Mouse (Mus musculus) thymus, postnatal 36 days (tissue): ENCODE data around the gene Grip1.

Source experiments
- DNase-seq, 2 experiments: peaks; one replicate each; pipeline ENCODE4 v3.0.0; 2022; ENCODE audit warnings: mixed read lengths in 2 of 2

Gene Grip1

GRCm38 (mm10) chr10:119684377-119684826, 230.8 kb downstream of the Grip1 start:
- DNase-seq = no peak

GRCm38 (mm10) chr10:119691358-119692083, 237.9 kb downstream of the Grip1 start:
- no peak for DNase-seq

- no peak for DNase-seq
Observed at GRCm38 (mm10) chr10:119692284-119692890, 238.8 kb downstream of the Grip1 start.

DNA sequence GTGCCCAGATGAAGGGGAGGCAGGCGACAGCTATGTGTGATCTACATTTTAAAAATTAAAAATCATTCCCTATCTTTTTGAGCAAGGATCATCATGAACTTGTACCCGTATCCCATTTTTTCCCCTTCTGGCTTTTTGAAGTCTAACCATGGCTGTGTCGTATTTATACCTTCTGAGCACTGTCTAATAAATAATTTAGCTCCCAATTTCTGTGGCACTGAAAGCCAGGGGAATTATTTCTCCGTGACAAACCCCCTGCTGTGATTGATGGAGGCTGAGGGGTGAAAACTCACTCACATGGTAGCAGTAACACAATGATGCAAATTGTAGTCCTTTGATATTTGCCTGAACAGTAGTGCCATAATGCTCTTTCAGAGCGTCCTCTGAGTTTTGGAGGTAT, 239.8 kb downstream of the Grip1 start:
- no peak for DNase-seq

- DNase-seq = no peak
Observed at GRCm38 (mm10) chr10:119697257-119697798, 243.7 kb downstream of the Grip1 start.

GRCm38 (mm10) chr10:119705348-119705747, 251.7 kb downstream of the Grip1 start:
- DNase-seq = no peak

- no peak for DNase-seq
Observed at GRCm38 (mm10) chr10:119706281-119706680, 252.7 kb downstream of the Grip1 start.

DNA sequence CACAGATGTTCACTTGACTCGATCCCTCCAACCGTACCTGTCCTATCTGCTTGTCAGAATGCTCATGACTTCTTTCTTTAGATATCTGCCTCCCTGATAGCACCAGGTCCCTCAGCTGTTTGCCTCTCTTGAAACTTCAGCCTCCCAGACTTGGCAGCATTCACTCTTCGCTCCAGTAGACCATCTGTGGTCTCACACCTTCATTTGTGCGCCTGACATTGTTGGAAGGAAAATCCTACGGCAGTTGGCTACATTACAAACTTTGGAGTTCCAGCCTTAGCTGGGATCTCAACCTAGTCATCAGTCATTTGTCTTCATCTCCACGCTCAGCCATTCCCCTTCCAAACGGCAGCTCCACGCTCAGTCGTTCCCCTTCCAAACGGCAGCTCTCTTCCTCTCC, 253.4 kb downstream of the Grip1 start:
- no peak for DNase-seq

DNA sequence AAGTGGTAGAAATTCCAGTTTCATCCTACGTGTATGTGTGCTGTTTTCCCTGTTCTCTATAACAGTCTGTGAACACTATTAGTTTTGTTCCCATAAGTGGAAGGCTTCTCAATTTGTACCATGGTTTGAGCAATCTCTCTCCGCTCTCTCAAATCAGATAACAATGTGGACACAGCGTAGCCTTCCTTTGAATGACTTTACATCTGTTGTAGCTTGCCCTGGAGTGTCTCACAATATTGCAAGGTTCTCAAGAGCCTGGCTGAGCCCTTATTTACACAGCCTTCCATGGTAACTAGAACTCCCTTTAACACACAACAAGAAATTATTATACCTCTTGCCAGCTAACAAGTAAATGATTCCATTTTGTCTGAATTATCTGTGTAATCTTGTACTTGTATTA, 268.3 kb downstream of the Grip1 start:
- DNase-seq = no peak

DNA sequence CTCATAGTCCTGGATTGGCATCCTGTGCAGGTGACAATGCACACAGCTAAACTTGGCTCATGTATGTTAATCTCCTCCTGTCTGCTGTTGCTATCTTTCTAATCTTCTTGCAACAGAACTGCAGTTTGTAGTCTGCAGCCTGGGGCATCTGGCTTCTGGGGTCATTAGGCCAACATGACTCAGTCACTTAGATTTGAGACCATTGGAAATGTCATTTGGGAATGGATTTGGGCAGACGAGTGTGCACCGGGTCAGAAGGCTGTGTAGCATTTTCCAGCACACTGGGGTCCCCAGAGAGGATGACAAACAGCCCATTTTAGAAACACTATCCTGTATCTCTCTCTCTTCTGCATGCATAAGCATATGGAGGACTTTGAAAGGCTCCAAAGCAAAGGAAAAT, 268.8 kb downstream of the Grip1 start:
- no peak for DNase-seq

GRCm38 (mm10) chr10:119723671-119724070, 270.0 kb downstream of the Grip1 start:
- DNase-seq = no peak

DNA sequence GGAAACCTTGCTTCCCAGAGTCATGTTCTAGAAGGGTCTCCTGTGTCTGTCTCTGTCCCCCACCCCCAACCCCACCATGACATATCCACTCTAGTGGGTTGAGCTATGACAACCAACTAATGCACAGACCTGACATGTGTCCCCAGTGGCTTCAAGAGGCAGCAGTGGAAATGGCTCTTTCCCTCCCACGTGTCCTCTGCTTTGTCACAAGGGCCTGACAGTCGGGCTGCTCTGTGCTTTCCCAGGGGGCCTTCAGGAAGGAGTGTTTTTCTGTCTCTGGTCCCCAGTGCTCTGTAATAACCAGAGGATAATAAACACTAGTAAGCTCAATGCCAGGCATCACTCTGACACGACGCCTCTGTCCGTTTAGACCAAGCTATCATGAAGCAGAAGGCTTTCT, 271.7 kb downstream of the Grip1 start:
- DNase-seq = no peak

- no peak for DNase-seq
Observed at GRCm38 (mm10) chr10:119725966-119726365, 272.3 kb downstream of the Grip1 start.

DNA sequence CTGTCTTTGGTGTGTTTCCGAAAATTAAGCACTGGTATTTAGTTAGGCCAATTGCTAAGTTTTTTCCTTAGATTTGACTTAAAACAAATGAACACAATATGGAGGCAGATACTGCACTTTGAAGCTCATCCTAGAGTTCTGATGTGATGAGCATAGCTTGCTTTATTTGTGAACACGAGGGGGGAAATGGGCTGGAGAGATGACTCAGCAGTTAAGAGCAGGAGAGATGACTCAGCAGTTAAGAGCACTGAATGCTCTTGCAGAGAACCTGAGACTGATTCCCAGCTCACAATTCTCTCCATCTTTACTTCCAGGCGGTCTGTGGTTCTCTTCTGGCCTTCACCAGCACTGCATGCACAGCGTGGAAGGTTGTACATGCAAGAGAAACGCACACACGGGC, 273.3 kb downstream of the Grip1 start:
- DNase-seq = no peak

DNA sequence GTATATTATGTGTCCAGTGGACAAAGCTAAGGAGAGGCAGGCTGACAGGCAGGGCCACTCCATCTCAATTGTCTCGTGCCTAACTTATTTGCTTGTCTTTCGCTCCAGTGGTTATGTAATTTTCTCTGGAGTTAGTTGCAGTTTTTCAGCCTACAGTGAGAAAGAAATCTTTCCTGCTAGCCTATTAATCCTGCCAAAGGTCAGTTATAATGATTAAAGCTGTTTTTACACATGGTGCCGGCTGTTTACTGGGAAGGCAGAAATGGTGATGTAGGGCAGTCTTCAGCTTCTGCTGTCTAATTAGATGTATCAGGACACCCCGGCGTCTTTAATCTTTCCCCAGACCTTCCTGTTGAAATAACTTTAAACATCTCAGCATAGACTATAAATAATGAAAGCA, 276.6 kb downstream of the Grip1 start:
- DNase-seq = no peak

GRCm38 (mm10) chr10:119735011-119735992, 281.7 kb downstream of the Grip1 start:
- DNase-seq = no peak

- no peak for DNase-seq
Observed at GRCm38 (mm10) chr10:119739466-119739865, 285.8 kb downstream of the Grip1 start.

DNA sequence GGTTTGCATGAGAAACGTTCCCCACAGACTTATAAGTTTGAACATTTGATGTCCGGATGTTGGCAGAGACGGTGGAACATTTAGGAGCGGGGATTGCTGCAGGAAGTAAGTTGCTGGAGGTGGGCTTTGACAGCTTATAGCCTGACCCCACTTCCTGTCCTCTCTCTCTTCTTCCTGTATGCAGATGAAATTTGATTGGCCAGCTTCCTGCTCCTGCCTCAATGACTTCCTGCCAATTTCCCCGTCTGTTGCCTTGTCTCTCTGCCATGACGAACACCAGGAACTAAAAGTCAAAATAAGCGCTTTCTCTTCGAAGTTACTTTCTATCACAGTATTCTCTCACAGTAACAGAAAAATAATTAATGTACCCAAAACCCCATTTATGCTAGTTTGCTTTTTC, 289.1 kb downstream of the Grip1 start:
- DNase-seq = no peak

- no peak for DNase-seq
Observed at GRCm38 (mm10) chr10:119752361-119752798, 298.8 kb downstream of the Grip1 start.

DNA sequence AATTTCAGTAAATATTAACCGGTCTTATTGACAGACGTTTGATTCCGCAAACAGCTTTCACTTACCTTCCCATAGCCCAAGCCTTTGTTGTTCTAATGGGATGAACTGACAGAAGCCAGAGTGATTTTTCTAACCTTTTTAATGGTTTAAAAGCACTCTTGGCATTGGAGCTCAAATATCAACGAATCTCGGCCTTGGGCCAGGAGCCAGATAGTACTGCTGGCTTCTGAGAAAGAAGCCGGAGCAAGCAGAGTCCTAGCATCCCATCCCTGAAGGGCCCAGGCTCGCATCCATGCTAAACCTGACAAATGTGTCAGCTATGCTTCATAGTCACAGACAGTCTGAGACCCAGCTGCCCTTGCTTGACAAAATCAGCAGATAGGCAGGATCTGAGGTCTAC, 302.6 kb downstream of the Grip1 start:
- DNase-seq = no peak

DNA sequence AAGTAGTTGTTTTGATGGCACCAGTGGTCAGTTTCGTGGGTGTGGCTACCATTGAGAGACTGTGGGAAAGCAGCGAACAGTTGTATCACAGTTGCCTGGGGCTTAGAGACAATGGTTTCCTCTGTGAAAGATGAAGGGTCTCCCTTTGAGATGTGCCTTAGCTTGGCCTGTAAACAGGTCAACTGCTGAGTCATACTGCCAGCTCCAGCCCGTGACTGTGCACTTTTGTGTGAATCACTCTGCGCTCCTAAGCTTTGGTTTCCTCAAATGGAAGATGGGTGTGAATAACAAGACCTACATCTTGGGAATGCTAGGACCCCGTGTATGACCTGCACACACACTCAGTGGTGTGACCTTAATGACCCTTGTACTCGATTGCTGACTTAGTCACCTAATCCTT, 303.6 kb downstream of the Grip1 start:
- no peak for DNase-seq

GRCm38 (mm10) chr10:119761451-119762367, 308.1 kb downstream of the Grip1 start:
- no peak for DNase-seq
